Mouse (Mus musculus) kidney, adult 2 months (tissue): ENCODE measurements around the gene Lclat1.

ENCODE experiments used
- CTCF ChIP-seq: fragments of 200-500 bp; conservative IDR thresholded peaks from 2 replicates; pipeline ENCODE4 v1.5.1; 2011; ENCODE audit warnings: low read depth, mild to moderate bottlenecking, control low read depth, low read length, moderate library complexity, mixed read lengths; ENCODE audit not compliant: insufficient read depth, insufficient read length
- POLR2A ChIP-seq: fragments of 200-500 bp; IDR thresholded peaks from one replicate; pipeline ENCODE4 v1.6.1; 2011; ENCODE audit warnings: low read depth, low read length, control low read depth

- TF ChIP-seq CTCF, result no peak
- no peak for TF ChIP-seq POLR2A
Measured at GRCm38 (mm10) chr17:73068321-73068992, 39.3 kb upstream of the Lclat1 start.
